Mouse (Mus musculus) CD8-positive naive resting alpha-beta T cell, adult 57 days (primary cell): ENCODE data around the gene Phyhd1. TPM values are rescaled to one million over a fixed set of nuclear protein-coding genes. Genes with fewer than 3 reads are reported as not detected.

ENCODE experiments used
- total RNA-seq: library from RNA; stranded (reverse); gene quantifications from one replicate; pipeline ENCODE4 v1.2.4, GENCODE M21; 2023

The Phyhd1 gene
- 22.4 TPM for total RNA-seq

DNA sequence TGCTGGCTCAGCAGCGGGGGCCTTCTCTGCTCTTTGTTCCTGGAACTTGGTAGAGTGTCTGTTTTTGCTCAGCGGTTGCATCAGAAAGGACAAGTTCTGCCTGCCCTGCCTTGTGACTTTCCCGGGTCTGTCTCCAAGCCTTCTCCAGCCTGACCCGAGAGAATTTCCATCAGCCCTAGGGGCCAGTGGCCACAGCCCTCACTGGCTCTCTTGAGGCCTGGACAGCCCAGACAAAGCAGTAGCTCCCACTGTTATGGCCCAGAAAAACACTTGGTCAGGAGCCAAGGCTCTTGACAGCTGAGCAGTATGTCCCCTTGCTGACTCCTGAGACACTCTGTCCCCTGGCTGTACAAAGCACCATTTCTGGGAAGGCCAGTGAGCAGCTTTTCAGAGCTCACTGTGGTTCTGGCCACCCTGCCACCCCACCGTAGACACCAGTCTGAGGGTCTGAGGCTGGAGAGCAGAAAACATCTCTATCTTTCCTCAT, at the start of gene Phyhd1:
TSS of gene Phyhd1 (plus strand) at position 437 of the 487 bp plus-strand sequence.

GRCm38 (mm10) chr2:30237199-30237880, 28.7 kb upstream of the Phyhd1 start, which contains the start of gene Lrrc8a:
TSS of gene Lrrc8a (plus strand) at chr2:30237715.

GRCm38 (mm10) chr2:30240267-30240666, 25.7 kb upstream of the Phyhd1 start, which contains the start of gene Gm28035:
TSS of gene Gm28035 (plus strand) at chr2:30240567.

GRCm38 (mm10) chr2:30280743-30281142, 14.7 kb downstream of the Phyhd1 start, which contains the start of gene Gm28038:
TSS of gene Gm28038 (plus strand) at chr2:30281043.

DNA sequence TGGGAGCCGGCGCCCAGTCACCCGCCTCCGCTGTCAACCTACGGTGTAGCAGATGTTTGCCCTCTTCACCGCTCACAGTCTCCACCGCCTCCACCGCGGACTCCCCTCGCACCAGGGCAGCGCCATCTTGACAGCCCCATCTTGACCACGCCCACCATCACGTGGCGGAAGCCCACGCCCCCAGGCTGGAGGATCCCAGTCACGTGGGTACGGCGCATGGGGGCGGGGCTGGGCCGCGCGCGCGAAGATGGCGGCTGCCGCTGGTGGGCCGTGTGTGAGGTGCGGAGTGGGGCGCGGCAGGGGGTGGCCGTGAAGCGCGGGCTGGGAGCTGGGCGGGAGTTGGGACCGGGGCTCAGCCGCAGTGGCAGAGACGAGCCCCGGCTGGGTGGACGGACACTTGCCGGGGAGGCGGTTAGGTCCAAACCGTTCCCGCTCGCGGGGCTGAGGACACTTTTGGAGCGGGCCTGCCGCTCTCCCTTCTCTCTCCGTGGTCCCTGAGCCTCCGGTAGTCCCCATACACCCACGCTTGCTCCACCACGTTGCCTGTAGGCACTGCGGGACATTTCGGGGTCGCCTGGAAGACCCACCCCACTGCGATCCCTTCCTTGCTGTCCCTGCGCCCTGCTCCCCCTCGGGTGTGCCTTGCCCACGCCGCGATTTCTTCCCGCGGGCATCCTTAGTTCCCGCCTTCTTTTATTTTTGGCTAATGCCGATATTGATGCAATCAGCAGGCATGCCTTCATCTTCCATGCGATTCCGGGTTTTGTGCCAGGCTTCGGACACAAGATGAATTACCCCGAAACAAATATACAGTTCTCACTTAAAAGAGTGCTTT, 20.4 kb downstream of the Phyhd1 start, which contains the start of the genes Dolk and Nup188:
TSS of gene Dolk (minus strand) at position 143 of the 835 bp plus-strand sequence.
TSS of gene Nup188 (plus strand) at position 206 of the 835 bp plus-strand sequence.

Other genes starting within 250 kb of the Phyhd1 start
- 2.9 TPM for gene Wdr34, start 217.3 kb upstream of the Phyhd1 start, total RNA-seq
- 256 TPM for gene Set, start 208.8 kb upstream of the Phyhd1 start, total RNA-seq
- gene Pkn3, start 188.5 kb upstream of the Phyhd1 start, total RNA-seq = 0.86 TPM
- 13.0 TPM for gene Zdhhc12, start 172.6 kb upstream of the Phyhd1 start, total RNA-seq
- 71.3 TPM for gene Zer1, start 141.6 kb upstream of the Phyhd1 start, total RNA-seq
- gene Tbc1d13, start 132.5 kb upstream of the Phyhd1 start, total RNA-seq = 31.9 TPM
- 16.4 TPM for gene Endog, start 94.7 kb upstream of the Phyhd1 start, total RNA-seq
- gene Spout1, start 87.7 kb upstream of the Phyhd1 start, total RNA-seq = 26.0 TPM
- 11.6 TPM for gene Kyat1, start 60.4 kb upstream of the Phyhd1 start, total RNA-seq
- gene Lrrc8a, start 28.5 kb upstream of the Phyhd1 start, total RNA-seq = 72.8 TPM
- 9.3 TPM for gene Gm28035, start 25.6 kb upstream of the Phyhd1 start, total RNA-seq
- gene Gm28038, start 14.8 kb downstream of the Phyhd1 start, total RNA-seq = not detected
- 8.6 TPM for gene Dolk, start 20.1 kb downstream of the Phyhd1 start, total RNA-seq
- gene Nup188, start 20.2 kb downstream of the Phyhd1 start, total RNA-seq = 51.3 TPM
- gene Sh3glb2, start 93.1 kb downstream of the Phyhd1 start, total RNA-seq = 86.7 TPM
- 17.2 TPM for gene Miga2, start 98.0 kb downstream of the Phyhd1 start, total RNA-seq
- gene Dolpp1, start 126.1 kb downstream of the Phyhd1 start, total RNA-seq = 18.5 TPM
- gene Crat, start 149.6 kb downstream of the Phyhd1 start, total RNA-seq = 16.5 TPM
- 89.8 TPM for gene Ptpa, start 149.8 kb downstream of the Phyhd1 start, total RNA-seq
- 0.24 TPM for gene Ier5l, start 208.0 kb downstream of the Phyhd1 start, total RNA-seq